Mouse (Mus musculus) limb, embryonic 15.5 days (tissue): ENCODE measurements at regions not wholly inside any gene's neighbourhood (a gene's known extent, or its start where the extent isn't known, plus 50 kb on each side); places are given as distances from the start of the nearest gene placed in this dataset.
"Not testable (repeated sequence)": the region's sequence is repeated elsewhere in the genome, so short reads cannot be mapped to it uniquely, and the experiment has no call there.

Experiments
- ATAC-seq: fragments of 200-750 bp; cut with Nextera tagmentation; 2 replicates; pipeline ENCODE4 v1.8.0; 2017; ENCODE audit warnings: low read depth, moderate TSS enrichment; ENCODE audit not compliant: insufficient number of reproducible peaks, low FRiP score, low TSS enrichment
- H3K27ac ChIP-seq: fragments of 300-500 bp; sonication (generic); 2 replicates; pipeline ENCODE4 v1.5.1; 2015; ENCODE audit warnings: moderate library complexity, mild to moderate bottlenecking, inconsistent platforms
- H3K27me3 ChIP-seq: fragments of 300-500 bp; sonication (generic); 2 replicates; pipeline ENCODE4 v1.6.1; 2015; ENCODE audit warnings: inconsistent platforms
- H3K36me3 ChIP-seq: fragments of 300-500 bp; sonication (generic); 2 replicates; pipeline ENCODE4 v1.6.1; 2015; ENCODE audit warnings: inconsistent platforms
- H3K4me1 ChIP-seq: fragments of 300-500 bp; sonication (generic); 2 replicates; pipeline ENCODE4 v1.6.1; 2015; ENCODE audit warnings: inconsistent platforms
- H3K4me2 ChIP-seq: fragments of 300-500 bp; sonication (generic); 2 replicates; pipeline ENCODE4 v1.6.1; 2015; ENCODE audit warnings: mild to moderate bottlenecking, inconsistent platforms
- H3K4me3 ChIP-seq: fragments of 300-500 bp; sonication (generic); 2 replicates; pipeline ENCODE4 v1.5.1; 2015; ENCODE audit warnings: mild to moderate bottlenecking, inconsistent platforms
- H3K9ac ChIP-seq: fragments of 300-500 bp; sonication (generic); 2 replicates; pipeline ENCODE4 v1.6.1; 2015; ENCODE audit warnings: inconsistent platforms
- H3K9me3 ChIP-seq: fragments of 300-500 bp; sonication (generic); 2 replicates; pipeline ENCODE4 v1.6.1; 2016; ENCODE audit warnings: inconsistent platforms
- WGBS: fragments of 180-500 bp; shearing (Covaris S2); methylation state at CpG from one replicate; pipeline ENCODE4 v1.1.7; 2015; 5-methylcytosine and 5-hydroxymethylcytosine counted together

DNA sequence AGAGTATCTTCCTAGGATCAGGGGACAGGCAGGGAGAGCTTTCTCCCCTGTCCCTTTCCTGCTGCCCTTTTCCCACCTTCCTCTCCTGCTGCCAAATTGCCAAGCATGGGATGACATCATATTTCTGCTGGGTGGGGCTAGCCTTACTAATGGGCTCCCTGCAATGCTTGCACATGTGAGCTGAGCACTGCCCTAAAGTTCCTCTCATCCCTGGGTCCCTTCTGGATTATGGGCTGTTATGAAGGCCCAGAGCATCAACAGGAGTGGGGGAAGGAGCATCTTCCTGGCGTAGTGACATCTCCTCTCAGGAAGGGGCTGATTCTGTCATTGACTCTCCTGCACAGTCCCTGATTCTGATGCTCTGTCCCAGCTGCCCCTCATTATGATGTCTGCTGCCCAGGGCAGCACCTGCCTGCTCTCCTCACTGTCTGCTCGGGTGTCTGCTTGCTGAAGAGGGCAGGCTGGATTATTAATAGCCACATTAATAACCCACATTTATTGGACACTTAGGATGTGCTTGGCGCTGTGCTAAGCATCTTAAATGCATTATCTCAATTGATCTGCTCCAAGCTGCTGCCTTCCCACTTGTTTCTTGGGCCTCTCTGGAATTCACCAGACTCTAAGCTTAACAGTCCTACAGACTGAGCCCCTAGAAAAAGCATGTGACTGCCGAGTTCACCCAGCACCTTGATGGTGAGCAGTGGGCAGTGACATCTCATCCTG, 219.1 kb downstream of the Tpra1 start:
- ATAC-seq: no peak
- WGBS: 51% methylated on average over 4 of the region's 4 CpGs
- no peak overlapping the region for H3K27ac ChIP-seq
- no peaks in the 10 kb centered on the region for H3K9me3 ChIP-seq
- H3K27me3 ChIP-seq: no peaks in the 10 kb centered on the region
- no peak overlapping the region for H3K4me3 ChIP-seq
- no peak overlapping the region for H3K4me2 ChIP-seq
- H3K36me3 ChIP-seq: no peaks in the 10 kb centered on the region
- no peak overlapping the region for H3K9ac ChIP-seq
- H3K4me1 ChIP-seq: 0 out of 2 replicates have a peak, but pooled peaks cover 3% of the 10 kb centered on the region

DNA sequence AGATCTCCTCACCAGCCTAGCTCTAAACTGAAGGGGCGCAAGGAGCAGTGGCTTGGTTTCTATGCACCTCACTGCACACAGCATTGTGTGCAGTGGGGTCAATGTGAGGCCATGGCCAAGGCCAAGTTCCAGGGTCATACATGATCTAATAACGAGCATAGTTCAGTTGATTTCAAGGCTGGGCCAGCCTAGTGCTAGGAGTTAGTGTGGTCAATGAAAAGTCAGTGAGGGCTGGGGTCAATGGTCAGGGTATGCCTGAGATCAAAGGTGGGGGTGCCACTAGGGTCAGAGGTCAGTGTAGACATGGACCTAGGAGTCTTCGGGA, 219.7 kb downstream of the Tpra1 start:
- H3K36me3 ChIP-seq: no peaks in the 10 kb centered on the region
- no peak overlapping the region for H3K4me3 ChIP-seq
- H3K27me3 ChIP-seq: no peaks in the 10 kb centered on the region
- H3K4me1 ChIP-seq: 0 out of 2 replicates have a peak, but pooled peaks cover 3% of the 10 kb centered on the region
- H3K27ac ChIP-seq: no peak overlapping the region
- 65% methylated on average over 3 of the region's 3 CpGs for WGBS
- no peaks in the 10 kb centered on the region for H3K9me3 ChIP-seq
- no peak for ATAC-seq
- no peak overlapping the region for H3K9ac ChIP-seq
- no peak overlapping the region for H3K4me2 ChIP-seq

DNA sequence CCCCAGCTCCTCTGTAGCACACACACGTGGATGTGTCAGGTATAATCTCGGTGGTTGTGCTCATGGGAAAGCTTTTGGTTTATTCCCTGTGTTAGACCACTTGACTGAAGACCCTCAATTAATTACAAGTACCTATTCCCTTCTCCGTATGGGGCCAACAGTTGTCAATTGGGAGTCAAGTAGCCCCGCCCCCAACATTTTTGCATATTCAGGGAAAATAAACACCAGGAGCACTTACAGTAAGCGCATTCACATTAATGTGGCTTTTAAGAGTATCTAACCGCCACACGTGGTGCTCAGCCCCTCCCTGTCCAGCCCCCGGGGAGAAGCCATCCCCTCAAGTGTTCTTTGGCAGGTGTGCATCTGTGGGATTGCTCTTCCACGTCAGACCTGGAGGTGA, 223.9 kb downstream of the Tpra1 start:
- Histone ChIP-seq H3K4me1 (0 out of 2 replicates have a peak, but pooled peaks cover 3% of the 10 kb centered on the region), H3K9me3 (no peaks in the 10 kb centered on the region), H3K4me2 (no peak overlapping the region), H3K9ac (no peak overlapping the region), H3K4me3 (no peak overlapping the region), H3K36me3 (no peaks in the 10 kb centered on the region), H3K27ac (no peak overlapping the region), H3K27me3 (no peaks in the 10 kb centered on the region)
- WGBS: 49% methylated on average over 9 of the region's 9 CpGs
- ATAC-seq: no peak

DNA sequence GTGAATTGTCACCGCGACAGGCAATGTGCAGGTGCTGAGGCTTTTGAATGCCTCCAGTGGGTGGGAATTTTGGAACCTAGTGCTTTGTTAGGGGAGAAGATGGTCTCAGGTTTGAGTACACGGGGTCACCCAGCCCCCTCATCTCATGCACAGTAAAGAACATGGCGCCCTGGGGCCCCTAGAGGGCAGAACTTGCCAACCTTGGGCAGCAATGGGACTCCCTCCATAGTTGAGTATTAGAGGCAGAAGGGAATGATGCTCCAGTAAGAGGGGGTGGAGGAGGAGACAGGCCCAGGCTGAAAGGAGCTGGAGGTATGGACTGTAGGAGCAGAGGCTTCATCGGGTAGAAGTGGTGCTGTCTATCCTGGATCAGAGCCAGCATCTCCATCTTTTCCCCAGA, 226.1 kb downstream of the Tpra1 start:
- WGBS: 57% methylated on average over 5 of the region's 5 CpGs
- not testable (repeated sequence) for H3K4me1 ChIP-seq, H3K36me3 ChIP-seq, H3K9me3 ChIP-seq, H3K4me3 ChIP-seq, H3K9ac ChIP-seq, H3K4me2 ChIP-seq, H3K27ac ChIP-seq, H3K27me3 ChIP-seq
- ATAC-seq: 0 out of 2 replicates have a peak, but pooled peaks have one; percentile 14

DNA sequence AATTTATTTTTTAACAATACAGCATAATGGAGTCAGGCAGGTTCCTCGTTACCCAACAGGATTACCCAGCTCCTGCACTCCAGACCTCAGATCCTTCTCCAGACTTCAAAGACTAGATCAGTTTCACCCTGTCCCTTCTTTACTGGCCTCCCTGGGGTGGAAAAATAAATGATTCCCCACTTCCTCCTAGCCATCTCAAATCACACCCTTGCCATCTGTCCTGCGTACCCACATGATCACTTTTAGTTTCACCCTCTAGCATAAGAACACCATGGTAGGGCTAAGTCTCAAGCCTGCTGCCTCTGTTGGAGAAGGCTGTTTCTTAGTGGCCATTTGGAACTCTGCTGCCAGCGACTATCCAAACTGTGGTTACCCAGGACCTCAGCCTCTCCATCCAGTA, 222.0 kb downstream of the Plxna1 start:
- no peak overlapping the region for H3K4me2 ChIP-seq

DNA sequence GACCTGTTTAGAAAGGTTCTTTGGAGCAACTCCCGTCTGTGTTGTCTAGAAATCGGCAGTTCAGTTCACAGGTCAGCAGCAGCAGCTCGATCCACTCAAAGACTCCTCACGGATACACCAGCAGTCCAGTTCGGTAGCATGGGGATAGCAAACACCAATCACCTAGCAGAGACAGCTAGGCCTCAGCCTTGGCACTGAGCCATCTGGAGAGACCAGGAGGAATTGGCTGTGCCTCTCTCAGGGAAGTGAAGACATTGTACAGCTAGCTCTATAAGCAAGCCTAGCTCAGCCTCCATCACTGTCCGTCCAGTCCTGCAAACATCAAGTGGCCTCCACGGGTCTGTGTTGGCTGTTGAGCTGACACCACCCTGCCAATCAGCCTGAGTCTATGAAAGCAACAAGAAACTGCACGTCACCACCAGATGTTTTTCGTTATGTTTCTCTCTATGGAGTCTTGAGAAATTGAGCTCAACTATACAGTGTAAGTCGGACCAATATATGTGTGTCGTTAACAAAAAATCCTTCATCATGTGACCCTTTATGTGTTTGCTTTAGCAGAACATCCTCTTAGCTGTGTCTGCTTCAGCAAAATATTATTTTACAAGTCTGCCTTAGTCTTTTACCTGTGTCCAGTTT, 209.3 kb downstream of the Plxna1 start:
- no peaks in the 10 kb centered on the region for H3K9me3 ChIP-seq
- no peak overlapping the region for H3K4me2 ChIP-seq
- H3K4me3 ChIP-seq: no peak overlapping the region
- no peak overlapping the region for H3K9ac ChIP-seq
- no peaks in the 10 kb centered on the region for H3K36me3 ChIP-seq
- H3K27ac ChIP-seq: peak overlapping the region; percentile 17; the same call in 1 of the 2 replicates
- ATAC-seq: 0 out of 2 replicates have a peak, but pooled peaks have one; percentile 10
- no peaks in the 10 kb centered on the region for H3K27me3 ChIP-seq
- 49% methylated on average over 11 of the region's 11 CpGs for WGBS
- H3K4me1 ChIP-seq: no peaks in the 10 kb centered on the region; the same call in 1 of the 2 replicates

More for the DNA sequence above, 222.0 kb downstream of the Plxna1 start:
- Histone ChIP-seq H3K27me3 (no peaks in the 10 kb centered on the region), H3K9me3 (no peaks in the 10 kb centered on the region), H3K4me3 (no peak overlapping the region), H3K4me1 (no peaks in the 10 kb centered on the region), H3K36me3 (no peaks in the 10 kb centered on the region), H3K9ac (no peak overlapping the region), H3K27ac (no peak overlapping the region)
- WGBS: 56% methylated on average over 3 of the region's 3 CpGs
- ATAC-seq: no peak

DNA sequence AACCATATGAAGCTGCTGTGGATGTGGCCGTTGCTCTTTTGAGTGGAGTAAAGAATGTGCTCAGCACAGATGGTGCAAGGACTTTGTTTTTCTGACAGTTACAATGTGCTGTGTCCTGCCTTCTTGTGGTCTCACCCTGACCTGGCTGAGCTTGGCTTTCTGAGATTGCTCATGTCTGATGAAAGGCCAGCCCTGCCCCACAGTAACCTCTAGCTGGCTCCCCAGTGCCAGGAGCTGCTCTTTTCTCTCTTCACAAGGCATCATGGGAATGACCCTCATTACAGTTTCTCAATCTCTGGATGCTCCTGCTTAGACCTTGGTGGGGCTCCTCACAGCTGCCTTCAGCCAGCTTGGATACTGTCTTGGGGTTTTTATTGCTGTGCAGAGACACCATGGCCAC, 204.9 kb downstream of the Plxna1 start:
- H3K4me3 ChIP-seq: no peak overlapping the region
- H3K36me3 ChIP-seq: no peaks in the 10 kb centered on the region
- no peak for ATAC-seq
- H3K27ac ChIP-seq: no peak overlapping the region
- no peaks in the 10 kb centered on the region for H3K9me3 ChIP-seq
- no peak overlapping the region for H3K4me2 ChIP-seq
- 94% methylated on average over 1 of the region's 1 CpGs for WGBS
- no peak overlapping the region for H3K9ac ChIP-seq
- H3K27me3 ChIP-seq: no peaks in the 10 kb centered on the region
- H3K4me1 ChIP-seq: no peaks in the 10 kb centered on the region; the same call in 1 of the 2 replicates

DNA sequence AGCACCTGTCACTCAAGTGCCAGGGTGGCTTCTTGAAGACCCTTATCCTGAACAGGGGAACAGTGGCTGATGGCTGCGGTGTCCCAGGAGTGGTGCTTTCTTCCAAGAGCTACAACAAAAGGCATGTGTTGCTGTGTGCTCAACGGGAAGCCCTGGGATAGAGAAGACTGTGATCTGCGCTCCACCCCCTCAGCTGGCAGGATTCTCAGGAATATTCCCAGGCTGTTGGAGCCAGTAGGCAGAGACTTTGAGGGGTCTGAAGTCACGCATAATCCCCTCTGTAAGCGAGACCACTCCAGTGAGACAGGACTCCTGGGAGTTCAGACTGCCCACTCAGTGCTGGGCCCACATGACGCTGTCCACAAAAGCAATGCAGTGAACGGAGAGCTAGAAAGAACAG, 202.4 kb downstream of the Plxna1 start:
- 62% methylated on average over 7 of the region's 7 CpGs for WGBS
- no peak overlapping the region for H3K27ac ChIP-seq
- no peak overlapping the region for H3K4me2 ChIP-seq

DNA sequence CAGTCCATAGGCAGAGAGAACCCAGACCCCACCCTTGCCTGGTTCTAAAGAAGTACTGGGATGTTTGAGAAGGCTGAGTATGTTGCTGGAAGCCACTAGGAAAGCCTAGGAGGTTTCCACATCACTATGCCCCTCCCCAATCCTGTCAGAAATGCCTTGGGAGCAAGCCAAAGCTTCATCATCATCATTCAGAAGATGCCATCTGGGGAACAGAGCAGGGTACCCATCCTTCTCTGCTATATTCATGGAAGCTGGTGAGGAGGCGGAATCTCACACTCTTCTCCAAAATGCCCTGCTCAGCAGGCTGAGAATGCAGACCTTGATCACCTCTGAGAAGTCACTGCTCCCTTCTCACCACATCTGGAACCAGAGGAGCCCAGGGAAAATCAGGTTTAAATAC, 200.7 kb downstream of the Plxna1 start:
- no peak for ATAC-seq
- 81% methylated on average over 1 of the region's 1 CpGs for WGBS
- Histone ChIP-seq H3K36me3 (no peaks in the 10 kb centered on the region), H3K27ac (no peak overlapping the region), H3K27me3 (no peaks in the 10 kb centered on the region), H3K9me3 (no peaks in the 10 kb centered on the region), H3K4me3 (no peak overlapping the region), H3K9ac (no peak overlapping the region), H3K4me2 (no peak overlapping the region), H3K4me1 (no peaks in the 10 kb centered on the region)

More for the DNA sequence above, 202.4 kb downstream of the Plxna1 start:
- no peaks in the 10 kb centered on the region for H3K9me3 ChIP-seq
- H3K27me3 ChIP-seq: no peaks in the 10 kb centered on the region
- no peak overlapping the region for H3K4me3 ChIP-seq
- no peak overlapping the region for H3K9ac ChIP-seq
- ATAC-seq: no peak
- no peaks in the 10 kb centered on the region for H3K4me1 ChIP-seq
- H3K36me3 ChIP-seq: no peaks in the 10 kb centered on the region

DNA sequence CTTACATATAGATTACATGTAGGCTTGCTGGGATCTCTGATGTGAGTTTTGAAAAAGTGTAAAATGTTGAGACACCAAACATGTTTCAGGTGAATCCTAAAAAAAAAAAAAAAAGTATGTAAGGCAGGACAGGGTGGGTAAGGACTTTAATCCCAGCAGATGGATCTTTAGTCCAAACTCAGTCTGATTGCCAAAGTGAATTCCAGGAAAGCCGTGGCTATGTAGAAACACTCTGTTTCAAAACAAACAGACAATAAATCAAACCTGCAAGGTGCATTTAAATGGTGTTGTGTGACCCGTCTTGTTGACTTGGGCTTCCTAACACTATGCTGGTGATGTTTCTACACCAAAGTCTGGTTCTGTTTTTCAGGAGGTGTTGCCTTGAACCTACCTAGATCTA, 192.9 kb downstream of the Plxna1 start:
- no peak overlapping the region for H3K9ac ChIP-seq
- no peak overlapping the region for H3K4me3 ChIP-seq
- H3K4me2 ChIP-seq: no peak overlapping the region
- H3K27ac ChIP-seq: no peak overlapping the region
- H3K36me3 ChIP-seq: no peaks in the 10 kb centered on the region
- WGBS: 45% methylated on average over 2 of the region's 2 CpGs
- no peaks in the 10 kb centered on the region for H3K4me1 ChIP-seq
- H3K9me3 ChIP-seq: peaks cover 3% of the 10 kb centered on the region; the same call in 1 of the 2 replicates
- no peaks in the 10 kb centered on the region for H3K27me3 ChIP-seq
- ATAC-seq: no peak

DNA sequence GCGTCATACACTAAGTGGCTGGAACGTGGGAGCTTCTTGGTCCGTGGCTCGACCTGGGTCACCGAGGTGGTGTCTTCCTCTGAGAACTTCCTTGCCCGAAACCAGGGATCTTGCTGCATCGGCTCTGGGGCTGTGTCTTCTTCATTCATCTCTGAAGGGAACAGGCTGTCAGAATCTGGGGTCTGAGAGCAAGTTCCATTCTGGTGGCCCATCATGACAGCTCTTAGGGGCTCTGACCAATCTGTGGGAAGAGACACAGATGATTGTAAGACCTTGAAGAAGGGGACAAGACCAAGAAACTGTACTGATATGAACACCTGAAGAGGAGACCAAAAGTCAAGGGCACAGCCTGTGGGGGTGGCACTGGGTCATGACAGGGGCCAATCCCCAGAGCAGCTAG, 177.5 kb downstream of the Plxna1 start:
- not testable (repeated sequence) for H3K4me2 ChIP-seq, H3K4me1 ChIP-seq, ATAC-seq, H3K27me3 ChIP-seq, H3K27ac ChIP-seq, H3K36me3 ChIP-seq, H3K9me3 ChIP-seq, H3K9ac ChIP-seq, H3K4me3 ChIP-seq
- WGBS: 100% methylated on average over 1 of the region's 7 CpGs

DNA sequence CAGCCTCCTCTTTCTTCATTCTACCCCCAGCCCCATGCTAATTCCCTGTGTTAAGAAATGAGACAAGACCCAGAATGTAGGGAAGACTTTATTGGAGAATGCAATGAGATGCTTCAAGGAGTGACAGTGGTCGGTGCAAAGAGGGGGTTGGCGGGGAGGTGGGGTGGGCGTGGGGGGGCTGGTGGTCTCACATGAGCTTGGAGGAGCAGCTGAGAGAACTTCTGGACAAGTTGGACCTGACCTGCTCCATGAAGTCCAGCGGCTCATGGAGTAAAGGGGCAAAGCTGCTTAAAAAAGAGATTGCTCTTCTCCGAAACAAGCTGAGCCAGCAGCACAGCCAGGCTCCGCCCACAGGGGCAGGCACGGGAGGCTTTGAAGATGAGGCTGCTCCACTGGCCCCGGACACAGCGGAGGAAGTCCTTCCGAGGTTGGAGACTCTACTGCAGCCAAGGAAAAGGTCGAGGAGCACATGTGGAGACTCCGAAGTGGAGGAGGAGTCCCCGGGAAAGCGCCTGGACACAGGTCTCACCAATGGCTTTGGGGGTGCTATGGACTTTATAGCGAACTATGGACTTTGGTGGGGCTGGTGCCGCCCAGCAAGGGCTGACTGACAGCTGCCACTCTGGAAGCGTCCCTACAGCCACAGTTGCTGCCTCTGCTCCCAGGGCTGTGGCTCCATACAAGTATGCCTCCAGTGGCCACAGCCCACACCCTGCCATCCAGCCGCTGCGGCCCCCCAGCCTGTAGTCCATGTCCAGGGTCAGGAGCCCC, 161.7 kb downstream of the Plxna1 start:
- WGBS: 11% methylated on average over 19 of the region's 19 CpGs
- ATAC-seq: 0 out of 2 replicates have a peak, but pooled peaks have one; percentile 44
- peak overlapping the region; percentile 33 for H3K4me2 ChIP-seq

More for the DNA sequence above, 161.7 kb downstream of the Plxna1 start:
- not testable (repeated sequence) for H3K4me1 ChIP-seq, H3K27ac ChIP-seq, H3K27me3 ChIP-seq, H3K36me3 ChIP-seq, H3K9ac ChIP-seq, H3K9me3 ChIP-seq
- H3K4me3 ChIP-seq: peak overlapping the region; percentile 7; the same call in 1 of the 2 replicates
